Mouse (Mus musculus) small intestine, adult 2 months (tissue): Measurements from ENCODE around the gene Fntb.

Experiments used
- CTCF ChIP-seq: fragments of 200-500 bp; IDR thresholded peaks from 2 replicates; pipeline ENCODE4 v1.5.1; 2012; ENCODE audit warnings: low read depth, mild to moderate bottlenecking, control low read depth, inconsistent platforms, low read length, moderate library complexity, mixed read lengths; ENCODE audit not compliant: insufficient replicate concordance, insufficient read length; ENCODE audit errors: extremely low read depth
- POLR2A ChIP-seq: fragments of 200-500 bp; IDR thresholded peaks from 2 replicates; pipeline ENCODE4 v1.6.1; 2012; ENCODE audit warnings: low read depth, mild to moderate bottlenecking, control low read depth, inconsistent platforms, low read length, moderate library complexity

DNA sequence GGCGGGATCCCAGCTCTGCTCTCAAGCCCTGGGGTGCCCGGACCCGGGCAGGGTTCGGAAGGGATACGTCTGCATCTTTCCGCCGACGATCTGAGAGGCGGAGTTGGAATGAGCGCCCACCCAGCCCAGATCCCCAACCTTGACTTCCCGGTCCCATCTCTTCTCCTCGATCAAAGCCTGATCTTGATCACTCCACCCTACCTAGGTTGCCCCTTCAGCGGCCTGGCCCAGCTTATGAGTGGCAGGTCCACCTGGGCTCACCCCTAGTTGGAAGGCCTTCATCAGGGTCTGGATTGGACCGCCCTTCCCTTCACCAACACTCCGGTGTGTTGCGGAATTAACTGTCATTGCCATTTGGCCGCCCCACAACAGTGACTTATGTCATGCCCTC lies 57.3 kb downstream of the Fntb start, which contains the start of gene Rab15:
- TF ChIP-seq CTCF (no peak), POLR2A (no peak)
